Mouse (Mus musculus) neural tube, postnatal 0 days (tissue): ENCODE data around the gene Dusp15. TPM values are rescaled to one million over a fixed set of nuclear protein-coding genes. Genes with fewer than 3 reads are reported as not detected.

Source experiments
- polyA plus RNA-seq: library from polyadenylated mRNA; unstranded; fragments of >200 nt; fragmentation: Nextera tagmentation; extraction: Ambion mirVana; gene quantifications from 2 replicates; pipeline ENCODE4 v1.2.1, GENCODE M21; 2015

Dusp15 gene
- polyA plus RNA-seq = 25.0 and 28.6 TPM in 2 replicates

GRCm38 (mm10) chr2:152951065-152951849 lies at the start of gene Dusp15:
Gene Dusp15, minus strand, starts transcription at chr2:152951698.

DNA sequence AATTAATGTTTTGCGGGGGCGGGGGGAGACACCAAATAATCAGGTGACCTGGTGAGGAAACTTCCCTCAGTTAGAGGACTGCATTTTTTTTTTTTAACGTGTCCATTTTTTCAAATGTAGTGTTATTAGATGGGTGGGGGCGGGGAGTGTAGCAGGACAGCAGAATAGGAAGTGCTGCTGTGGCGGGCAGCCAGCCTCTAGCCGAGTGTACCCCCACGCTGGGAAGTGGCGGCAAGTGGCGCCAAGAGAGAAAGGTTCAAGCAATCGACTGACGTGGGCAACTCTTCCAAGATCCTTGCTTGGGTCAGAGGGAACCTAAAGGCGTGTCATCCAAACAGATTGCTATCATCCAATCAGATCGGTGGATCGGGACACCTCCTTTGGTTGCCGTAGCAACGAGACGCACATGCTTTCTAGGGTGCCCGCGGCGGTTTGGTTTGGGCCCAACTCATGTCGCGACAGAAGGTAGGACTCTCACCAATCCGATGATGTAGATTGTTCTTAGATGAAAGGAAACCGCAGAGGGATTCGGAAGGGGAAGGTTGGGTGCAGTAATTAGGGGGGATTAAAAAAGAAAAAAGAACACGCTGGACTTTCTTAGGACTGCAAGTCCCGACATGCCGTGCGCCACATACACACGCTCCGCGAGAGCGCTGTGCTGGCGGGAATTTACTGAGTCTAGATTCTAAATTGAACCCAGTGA lies 10.7 kb upstream of the Dusp15 start, which contains the start of gene Ttll9:
Gene Ttll9 (plus strand): TSS at position 395 of the 703 bp plus-strand sequence.

GRCm38 (mm10) chr2:152933048-152933447 lies 18.4 kb downstream of the Dusp15 start, which contains the start of gene Foxs1:
Gene Foxs1, minus strand, starts transcription at chr2:152933208.

GRCm38 (mm10) chr2:152911031-152911430 lies 40.5 kb downstream of the Dusp15 start, which contains the start of gene Mylk2:
Gene Mylk2, plus strand, starts transcription at chr2:152911352.

Other genes starting within 250 kb of the Dusp15 start
- gene Id1, start 215.4 kb downstream of the Dusp15 start, polyA plus RNA-seq = 66.5 and 81.4 TPM in 2 replicates
- gene Cox4i2, start 197.5 kb downstream of the Dusp15 start, polyA plus RNA-seq = 4.0 and 4.9 TPM in 2 replicates
- 83.6 and 92.9 TPM in 2 replicates for gene Bcl2l1, start 120.0 kb downstream of the Dusp15 start, polyA plus RNA-seq
- gene Tpx2, start 103.7 kb downstream of the Dusp15 start, polyA plus RNA-seq = 6.6 TPM in 2 replicates
- gene Mylk2, start 40.3 kb downstream of the Dusp15 start, polyA plus RNA-seq = not detected in 2 replicates
- 2.9 and 3.9 TPM in 2 replicates for gene Foxs1, start 18.5 kb downstream of the Dusp15 start, polyA plus RNA-seq
- gene Ttll9, start 10.8 kb upstream of the Dusp15 start, polyA plus RNA-seq = 6.0 and 6.9 TPM in 2 replicates
- gene Pdrg1, start 63.7 kb upstream of the Dusp15 start, polyA plus RNA-seq = 232 and 240 TPM in 2 replicates
- 1.2 and 1.6 TPM in 2 replicates for gene Xkr7, start 80.2 kb upstream of the Dusp15 start, polyA plus RNA-seq
- 1.4 and 2.3 TPM in 2 replicates for gene Ccm2l, start 114.3 kb upstream of the Dusp15 start, polyA plus RNA-seq
- 6.4 and 6.8 TPM in 2 replicates for gene Hck, start 156.8 kb upstream of the Dusp15 start, polyA plus RNA-seq
- 70.4 and 79.2 TPM in 2 replicates for gene Tm9sf4, start 209.6 kb upstream of the Dusp15 start, polyA plus RNA-seq